Comparison of ENCODE assay signal across 22 mouse cellular contexts in genomic region chr15:89275497-89275896, GRCm38 (mm10). TPM values are rescaled to one million over a fixed set of nuclear protein-coding genes. Genes with fewer than 3 reads are reported as not detected.
"Had no signal": no experiment of that assay in that cellular context is flagged by ENCODE, and none has a peak within 500 bp of the region (broad histone marks: within the 10 kb centered on the region; RNA-seq: fewer than 3 reads in every experiment).

No protein-coding gene starts in this region.

- H3K4me3 ChIP-seq: limb, embryonic 10.5 days; limb, embryonic 13.5 days; liver, embryonic 12.5 days; liver, embryonic 15.5 days; lung, embryonic 15.5 days; megakaryocyte, embryonic 14.5 days; stomach, embryonic 15.5 days had no signal

- DNase-seq: kidney, adult 18-20 months; kidney, adult 9 months; kidney, postnatal 14 days; kidney, postnatal 4 days; liver; lung, adult 18-20 months; lung, postnatal 10 days; lung, postnatal 36 days; midbrain, embryonic 14.5 days; right cerebral cortex, postnatal 25 days; spleen, adult 18-20 months; thymus, postnatal 25 days had no signal

- H3K27me3 ChIP-seq: limb, embryonic 13.5 days; liver, embryonic 12.5 days; liver, embryonic 15.5 days; lung, embryonic 15.5 days; megakaryocyte, embryonic 14.5 days; stomach, embryonic 15.5 days had no signal

- H3K4me1 ChIP-seq: limb, embryonic 10.5 days; limb, embryonic 13.5 days; liver, embryonic 12.5 days; liver, embryonic 15.5 days; lung, embryonic 15.5 days; megakaryocyte, embryonic 14.5 days; stomach, embryonic 15.5 days had no signal

- H3K27ac ChIP-seq: limb, embryonic 10.5 days; limb, embryonic 13.5 days; liver, embryonic 12.5 days; liver, embryonic 15.5 days; lung, embryonic 15.5 days; stomach, embryonic 15.5 days had no signal

- H3K4me2 ChIP-seq: limb, embryonic 13.5 days; liver, embryonic 12.5 days; liver, embryonic 15.5 days; lung, embryonic 15.5 days; stomach, embryonic 15.5 days had no signal

- H3K9me3 ChIP-seq: limb, embryonic 10.5 days; limb, embryonic 13.5 days; liver, embryonic 12.5 days; liver, embryonic 15.5 days; lung, embryonic 15.5 days; megakaryocyte, embryonic 14.5 days; stomach, embryonic 15.5 days had no signal

- ATAC-seq: liver, embryonic 12.5 days had no signal

- H3K9ac ChIP-seq: limb, embryonic 13.5 days; liver, embryonic 12.5 days; liver, embryonic 15.5 days; lung, embryonic 15.5 days; stomach, embryonic 15.5 days had no signal

RNA-seq across cellular contexts. Expression of gene Adm2, which starts 47.0 kb away (rescaled TPM):
- polyA plus RNA-seq: midbrain, embryonic 14.5 days; neural tube, embryonic 14.5 days had no signal

RNA-seq across cellular contexts. Expression of gene Miox, which starts 58.7 kb away (rescaled TPM):
- polyA plus RNA-seq: limb, embryonic 10.5 days; limb, embryonic 13.5 days; lung, embryonic 15.5 days; midbrain, embryonic 14.5 days; neural tube, embryonic 11.5 days; neural tube, embryonic 14.5 days; thymus, postnatal 0 days had no signal
